Mouse (Mus musculus) stomach, postnatal 0 days (tissue): ENCODE measurements around the gene Akr1c13. TPM values are rescaled to one million over a fixed set of nuclear protein-coding genes. Genes with fewer than 3 reads are reported as not detected.
A peak's percentile ranks its signal among the peaks of the same experiment; 100 is the strongest.
"Not testable (repeated sequence)": the region's sequence is repeated elsewhere in the genome, so short reads cannot be mapped to it uniquely, and the experiment has no call there.

Experiments used
- ATAC-seq: fragments of 200-750 bp; cut with Nextera tagmentation; 2 replicates; pipeline ENCODE4 v1.8.0; 2017; ENCODE audit not compliant: low FRiP score, low TSS enrichment
- DNase-seq: peaks from one replicate; pipeline ENCODE4 v3.0.0-alpha.2; 2016; ENCODE audit warnings: low spot score
- H3K27ac ChIP-seq: fragments of 300-500 bp; sonication (generic); replicated peaks from 2 replicates; pipeline ENCODE4 v1.5.1; 2014; ENCODE audit warnings: mild to moderate bottlenecking, control low read depth
- H3K27me3 ChIP-seq: fragments of 300-500 bp; sonication (generic); 2 replicates; pipeline ENCODE4 v1.6.1; 2014; ENCODE audit warnings: low read length; ENCODE audit not compliant: control insufficient read depth, insufficient read depth
- H3K36me3 ChIP-seq: fragments of 300-500 bp; sonication (generic); 2 replicates; pipeline ENCODE4 v1.6.1; 2014; ENCODE audit warnings: low read length, mixed read lengths; ENCODE audit not compliant: control insufficient read depth, insufficient read depth
- H3K4me1 ChIP-seq: fragments of 300-500 bp; sonication (generic); replicated peaks from 2 replicates; pipeline ENCODE4 v1.6.1; 2014; ENCODE audit warnings: antibody characterized with exemption; ENCODE audit not compliant: control insufficient read depth, insufficient read depth
- H3K4me2 ChIP-seq: fragments of 300-500 bp; sonication (generic); replicated peaks from 2 replicates; pipeline ENCODE4 v1.6.1; 2014; ENCODE audit warnings: low read depth, mild to moderate bottlenecking, control low read depth, moderate library complexity
- H3K4me3 ChIP-seq: fragments of 300-500 bp; sonication (generic); 2 replicates; pipeline ENCODE4 v1.5.1; 2014; ENCODE audit warnings: low read depth, low read length, control low read depth
- H3K9ac ChIP-seq: fragments of 300-500 bp; sonication (generic); 2 replicates; pipeline ENCODE4 v1.6.1; 2014; ENCODE audit warnings: mild to moderate bottlenecking, low read length, control low read depth, mixed read lengths
- H3K9me3 ChIP-seq: fragments of 300-500 bp; sonication (generic); 2 replicates; pipeline ENCODE4 v1.6.1; 2016; ENCODE audit warnings: low read length; ENCODE audit not compliant: control insufficient read depth
- CTCF ChIP-seq: IDR thresholded peaks from 2 replicates; pipeline ENCODE4 v1.5.1; 2016; ENCODE audit warnings: antibody characterized with exemption, low read depth, mild to moderate bottlenecking, moderate library complexity
- EP300 ChIP-seq: optimal IDR thresholded peaks from 2 replicates; pipeline ENCODE3; 2016; ENCODE audit warnings: antibody characterized with exemption
- WGBS: fragments of 180-500 bp; shearing (Covaris S2); extraction: QIAGEN DNeasy Blood & Tissue Kit; methylation state at CpG from one replicate; pipeline ENCODE4 v1.1.7; 2014; 5-methylcytosine and 5-hydroxymethylcytosine counted together
- polyA plus RNA-seq: library from polyadenylated mRNA; unstranded; fragments of >200 nt; fragmentation: Nextera tagmentation; extraction: Ambion mirVana; gene quantifications from 2 replicates; pipeline ENCODE4 v1.2.1, GENCODE M21; 2015

The Akr1c13 gene
- polyA plus RNA-seq, 1 experiment from 2014 or later, result 98.4 TPM

- no peak overlapping the region for H3K4me2 ChIP-seq
- DNase-seq (no peak), ATAC-seq (no peak)
- no peak overlapping the region for H3K27ac ChIP-seq
- WGBS, result 41% methylated on average over 1 of the region's 1 CpGs
- no peaks in the 10 kb centered on the region for H3K36me3 ChIP-seq
- H3K4me3 ChIP-seq, result no peak overlapping the region
- H3K4me1 ChIP-seq, result no peaks in the 10 kb centered on the region
- H3K9me3 ChIP-seq, result no peaks in the 10 kb centered on the region
- H3K27me3 ChIP-seq, result no peaks in the 10 kb centered on the region
- no peak for TF ChIP-seq CTCF
- TF ChIP-seq EP300, result no peak
- no peak overlapping the region for H3K9ac ChIP-seq
These were observed 22.9 kb upstream of the Akr1c13 start for GRCm38 (mm10) chr13:4168006-4168405.

- no peak for DNase-seq
- H3K9me3 ChIP-seq, result no peaks in the 10 kb centered on the region
- H3K27ac ChIP-seq, result no peak overlapping the region
- ATAC-seq, result no peak
- no peaks in the 10 kb centered on the region for H3K4me1 ChIP-seq
- H3K4me2 ChIP-seq, result no peak overlapping the region
- WGBS, result 22% methylated on average over 2 of the region's 2 CpGs
- H3K9ac ChIP-seq, result no peak overlapping the region
- no peak overlapping the region for H3K4me3 ChIP-seq
- H3K36me3 ChIP-seq, result no peaks in the 10 kb centered on the region
- H3K27me3 ChIP-seq, result no peaks in the 10 kb centered on the region
- TF ChIP-seq CTCF (no peak), EP300 (no peak)
These were observed 18.0 kb upstream of the Akr1c13 start for GRCm38 (mm10) chr13:4172978-4173377.

DNA sequence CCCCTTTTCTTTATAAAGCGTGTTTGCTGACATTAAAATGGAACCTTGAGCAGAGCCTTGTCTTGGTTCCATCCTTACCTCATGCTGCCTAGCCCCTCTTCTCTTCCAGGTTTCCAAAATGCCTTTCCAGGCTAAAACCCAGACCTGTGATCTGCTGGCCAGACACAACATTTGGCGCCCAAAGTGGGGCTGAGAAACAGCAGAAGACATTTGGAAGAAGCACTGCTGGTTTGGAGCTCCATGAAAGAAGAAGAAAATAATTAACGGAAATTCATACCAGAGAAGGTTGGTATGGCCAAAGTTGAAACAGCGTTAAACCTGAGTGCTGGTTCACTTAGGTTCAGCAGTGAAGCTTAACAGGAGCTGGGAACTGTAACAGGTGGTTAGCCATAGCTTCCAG, 9.6 kb upstream of the Akr1c13 start:
- H3K9ac ChIP-seq, DNase-seq, H3K9me3 ChIP-seq, H3K36me3 ChIP-seq, H3K4me1 ChIP-seq, H3K27ac ChIP-seq, H3K27me3 ChIP-seq, H3K4me2 ChIP-seq, ATAC-seq, H3K4me3 ChIP-seq: not testable (repeated sequence)
- 95% methylated on average over 4 of the region's 4 CpGs for WGBS

DNA sequence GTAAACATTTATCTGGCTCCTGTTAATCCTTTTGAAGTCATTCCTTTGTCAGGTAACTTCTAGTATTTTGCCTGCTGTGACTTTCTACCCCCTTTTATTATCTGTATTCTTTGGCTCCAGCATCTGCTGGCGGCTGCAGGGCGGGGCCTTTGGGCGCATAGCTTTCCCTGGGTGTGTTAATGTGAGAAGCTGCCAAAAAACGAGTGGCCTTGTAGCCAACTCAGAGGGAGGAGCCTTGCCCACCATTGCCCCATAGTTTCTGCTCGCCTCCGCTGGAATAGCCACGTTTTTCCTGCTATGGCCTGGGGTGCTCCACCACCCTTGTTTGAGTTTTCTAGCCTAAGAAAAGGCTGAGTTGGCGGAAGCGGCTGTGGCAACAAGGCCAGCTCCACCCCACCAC, 7.8 kb upstream of the Akr1c13 start:
- no peaks in the 10 kb centered on the region for H3K9me3 ChIP-seq
- 56% methylated on average over 9 of the region's 9 CpGs for WGBS
- no peak overlapping the region for H3K9ac ChIP-seq
- H3K27ac ChIP-seq, result no peak overlapping the region
- no peak for ATAC-seq
- H3K4me1 ChIP-seq, result no peaks in the 10 kb centered on the region
- no peak overlapping the region for H3K4me2 ChIP-seq
- no peak for DNase-seq
- no peak for TF ChIP-seq CTCF
- TF ChIP-seq EP300, result no peak
- H3K36me3 ChIP-seq, result no peaks in the 10 kb centered on the region
- H3K27me3 ChIP-seq, result no peaks in the 10 kb centered on the region
- no peak overlapping the region for H3K4me3 ChIP-seq

DNA sequence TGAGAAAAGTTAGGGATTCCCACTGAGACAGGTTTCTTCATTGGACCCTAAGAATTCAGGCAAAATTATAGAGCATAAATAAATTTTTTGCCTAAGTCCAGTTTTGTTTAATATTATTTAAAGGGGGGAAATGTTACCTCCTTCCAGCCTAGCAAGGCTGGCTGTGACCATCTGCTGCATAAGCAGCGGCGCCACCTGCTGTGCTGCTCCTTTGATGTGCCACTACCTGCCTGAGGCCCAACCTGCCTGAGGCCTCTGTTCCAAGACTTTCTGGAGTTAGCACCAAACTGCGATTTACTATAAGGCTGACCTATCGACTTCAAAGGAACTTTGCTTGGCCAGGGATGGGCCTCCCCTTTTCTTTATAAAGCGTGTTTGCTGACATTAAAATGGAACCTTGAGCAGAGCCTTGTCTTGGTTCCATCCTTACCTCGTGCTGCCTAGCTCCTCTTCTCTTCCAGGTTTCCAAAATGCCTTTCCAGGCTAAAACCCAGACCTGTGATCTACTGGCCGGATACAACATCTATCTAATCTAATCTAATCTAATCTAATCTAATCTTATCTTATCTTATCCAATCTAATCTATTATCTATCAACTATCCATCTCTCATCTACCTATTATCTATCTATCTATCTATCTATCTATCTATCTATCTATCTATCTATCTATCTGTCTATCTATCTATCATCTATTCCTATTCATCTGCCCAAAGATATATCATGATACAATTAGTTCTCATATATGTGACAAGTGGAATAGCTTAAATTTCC, 4.1 kb upstream of the Akr1c13 start:
- not testable (repeated sequence) for H3K9ac ChIP-seq
- TF ChIP-seq CTCF, result peak; percentile 61

DNA sequence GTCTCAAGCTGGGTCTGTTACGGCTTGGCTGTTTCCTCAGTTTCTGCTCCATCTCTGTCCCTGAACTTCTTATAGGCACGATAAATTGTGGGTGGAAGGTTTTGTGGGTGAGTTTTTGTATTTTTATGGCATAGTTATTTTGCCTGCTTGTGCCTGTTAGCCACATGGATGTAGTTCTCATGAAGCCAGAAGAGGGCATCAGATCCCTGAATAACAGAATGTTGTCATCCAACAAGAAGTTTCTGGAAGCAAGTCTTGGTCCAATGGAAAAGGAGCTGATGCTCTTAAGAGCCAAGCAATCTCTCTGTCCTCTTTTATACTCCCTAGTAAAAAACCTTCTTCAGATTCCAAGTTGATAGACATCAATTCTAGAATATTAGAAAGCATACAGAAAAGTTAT, 2.8 kb upstream of the Akr1c13 start:
- H3K4me1 ChIP-seq, result no peaks in the 10 kb centered on the region
- no peak for ATAC-seq
- no peak for DNase-seq
- H3K4me2 ChIP-seq, result no peak overlapping the region
- H3K4me3 ChIP-seq, result no peak overlapping the region
- TF ChIP-seq EP300, result no peak
- TF ChIP-seq CTCF, result peak; percentile 71
- no peaks in the 10 kb centered on the region for H3K36me3 ChIP-seq
- H3K27me3 ChIP-seq, result no peaks in the 10 kb centered on the region
- WGBS, result 81% methylated on average over 2 of the region's 2 CpGs
- no peak overlapping the region for H3K27ac ChIP-seq
- no peak overlapping the region for H3K9ac ChIP-seq
- H3K9me3 ChIP-seq, result no peaks in the 10 kb centered on the region

More for the DNA sequence above, 4.1 kb upstream of the Akr1c13 start:
- H3K4me2 ChIP-seq, H3K27ac ChIP-seq, H3K27me3 ChIP-seq, H3K4me3 ChIP-seq, H3K9me3 ChIP-seq, H3K4me1 ChIP-seq, H3K36me3 ChIP-seq, ATAC-seq: not testable (repeated sequence)
- peak; percentile 51 for DNase-seq
- WGBS, result 74% methylated on average over 7 of the region's 7 CpGs
